Mouse (Mus musculus) midbrain, embryonic 11.5 days (tissue): ENCODE results near the gene Rbm10. TPM values are rescaled to one million over a fixed set of nuclear protein-coding genes. Genes with fewer than 3 reads are reported as not detected.

Source experiments
- ATAC-seq: fragments of 200-750 bp; cut with Nextera tagmentation; 2 replicates; pipeline ENCODE4 v1.8.0; 2017; ENCODE audit warnings: moderate TSS enrichment, moderate library complexity; ENCODE audit not compliant: low FRiP score
- DNase-seq: peaks from one replicate; pipeline ENCODE4 v3.0.0; 2015; ENCODE audit warnings: low spot score; ENCODE audit errors: missing footprints
- H3K27ac ChIP-seq: fragments of 300-500 bp; sonication (generic); 2 replicates; pipeline ENCODE4 v1.5.1; 2014; ENCODE audit warnings: low read depth, low read length
- H3K27me3 ChIP-seq: fragments of 300-500 bp; sonication (generic); 2 replicates; pipeline ENCODE4 v1.6.1; 2014; ENCODE audit warnings: mild to moderate bottlenecking, low read length, moderate library complexity, mixed read lengths; ENCODE audit not compliant: control insufficient read depth, insufficient read depth
- H3K36me3 ChIP-seq: fragments of 300-500 bp; sonication (generic); 2 replicates; pipeline ENCODE4 v1.6.1; 2014; ENCODE audit warnings: mild to moderate bottlenecking, low read length, moderate library complexity, mixed read lengths; ENCODE audit not compliant: control insufficient read depth, insufficient read depth
- H3K4me1 ChIP-seq: fragments of 300-500 bp; sonication (generic); 2 replicates; pipeline ENCODE4 v1.6.1; 2014; ENCODE audit warnings: low read length; ENCODE audit not compliant: control insufficient read depth, insufficient read depth
- H3K4me2 ChIP-seq: fragments of 300-500 bp; sonication (generic); 2 replicates; pipeline ENCODE4 v1.6.1; 2014; ENCODE audit warnings: mild to moderate bottlenecking, moderate library complexity
- H3K4me3 ChIP-seq: fragments of 300-500 bp; sonication (generic); 2 replicates; pipeline ENCODE4 v1.5.1; 2014; ENCODE audit warnings: low read depth, low read length
- H3K9ac ChIP-seq: fragments of 300-500 bp; sonication (generic); 2 replicates; pipeline ENCODE4 v1.6.1; 2014; ENCODE audit warnings: low read length
- H3K9me3 ChIP-seq: fragments of 300-500 bp; sonication (generic); 2 replicates; pipeline ENCODE4 v1.6.1; 2016; ENCODE audit warnings: low read length; ENCODE audit not compliant: control insufficient read depth
- WGBS: fragments of 180-500 bp; shearing (Covaris S2); extraction: QIAGEN DNeasy Blood & Tissue Kit; methylation state at CpG from one replicate; pipeline ENCODE4 v1.1.7; 2014; 5-methylcytosine and 5-hydroxymethylcytosine counted together
- polyA plus RNA-seq: library from polyadenylated mRNA; unstranded; fragments of >200 nt; fragmentation: Nextera tagmentation; extraction: Ambion mirVana; gene quantifications from 2 replicates; pipeline ENCODE4 v1.2.1, GENCODE M21; 2014

Rbm10 gene
- polyA plus RNA-seq, 1 experiment from 2014 or later = 72.4 TPM

GRCm38 (mm10) chrX:20644780-20645179 lies 27.5 kb downstream of the Rbm10 start:
- ATAC-seq (no peak), DNase-seq (no peak)
- 88% methylated on average over 5 of the region's 5 CpGs for WGBS
- Histone ChIP-seq H3K36me3 (peaks cover 11% of the 10 kb centered on the region), H3K4me2 (no peak overlapping the region), H3K4me1 (no peaks in the 10 kb centered on the region), H3K4me3 (no peak overlapping the region), H3K9me3 (no peaks in the 10 kb centered on the region), H3K27me3 (no peaks in the 10 kb centered on the region), H3K9ac (no peak overlapping the region), H3K27ac (no peak overlapping the region)

GRCm38 (mm10) chrX:20657593-20657992 lies 40.3 kb downstream of the Rbm10 start:
- ATAC-seq = no peak
- no peaks in the 10 kb centered on the region for H3K9me3 ChIP-seq

GRCm38 (mm10) chrX:20658026-20658652 lies 40.8 kb downstream of the Rbm10 start, which contains the start of gene Uba1:
Gene Uba1 (plus strand): TSS chrX:20658326.
- Histone ChIP-seq H3K4me1 (peaks cover 3% of the 10 kb centered on the region; the same call in 1 of the 2 replicates), H3K4me2 (peak within 1 kb of the TSS; percentile 65), H3K4me3 (peak within 1 kb of the TSS; percentile 30), H3K36me3 (no peaks in the 10 kb centered on the region), H3K9ac (peak within 1 kb of the TSS; percentile 51; the same call in 1 of the 2 replicates), H3K9me3 (no peaks in the 10 kb centered on the region), H3K27ac (no peak within 1 kb of the TSS), H3K27me3 (no peaks in the 10 kb centered on the region)
- 13% methylated on average over 27 of the region's 27 CpGs for WGBS
- DNase-seq (peak; percentile 96), ATAC-seq (peak; percentile 79)

More at GRCm38 (mm10) chrX:20657593-20657992, 40.3 kb downstream of the Rbm10 start:
- Histone ChIP-seq H3K4me1 (peaks cover 3% of the 10 kb centered on the region; the same call in 1 of the 2 replicates), H3K36me3 (no peaks in the 10 kb centered on the region), H3K4me2 (peak overlapping the region; percentile 65; the same call in 1 of the 2 replicates), H3K4me3 (no peak overlapping the region), H3K9ac (no peak overlapping the region), H3K27me3 (no peaks in the 10 kb centered on the region), H3K27ac (no peak overlapping the region)
- no peak for DNase-seq
- WGBS = 28% methylated on average over 5 of the region's 5 CpGs

GRCm38 (mm10) chrX:20658891-20659406 lies 41.6 kb downstream of the Rbm10 start:
- Histone ChIP-seq H3K4me2 (peak overlapping the region; percentile 65), H3K4me3 (peak overlapping the region; percentile 30), H3K27me3 (no peaks in the 10 kb centered on the region), H3K9me3 (no peaks in the 10 kb centered on the region), H3K4me1 (peaks cover 3% of the 10 kb centered on the region; the same call in 1 of the 2 replicates), H3K36me3 (no peaks in the 10 kb centered on the region), H3K9ac (peak overlapping the region; percentile 51; the same call in 1 of the 2 replicates), H3K27ac (no peak overlapping the region)
- no peak for ATAC-seq
- WGBS = 16% methylated on average over 24 of the region's 24 CpGs
- peak; percentile 89 for DNase-seq

- 33% methylated on average over 5 of the region's 5 CpGs for WGBS
- ATAC-seq (peak; percentile 84), DNase-seq (no peak)
- Histone ChIP-seq H3K4me2 (peak overlapping the region; percentile 22; the same call in 1 of the 2 replicates), H3K4me1 (peaks cover 6% of the 10 kb centered on the region), H3K27ac (peak overlapping the region; percentile 72), H3K36me3 (no peaks in the 10 kb centered on the region), H3K9ac (no peak overlapping the region), H3K9me3 (no peaks in the 10 kb centered on the region), H3K27me3 (no peaks in the 10 kb centered on the region), H3K4me3 (peak overlapping the region; percentile 61; the same call in 1 of the 2 replicates)
Measured at GRCm38 (mm10) chrX:20662317-20662715, 45.0 kb downstream of the Rbm10 start.

- Histone ChIP-seq H3K9ac (peak overlapping the region; percentile 75), H3K4me2 (peak overlapping the region; percentile 60), H3K4me1 (peaks cover 6% of the 10 kb centered on the region), H3K4me3 (peak overlapping the region; percentile 61), H3K9me3 (no peaks in the 10 kb centered on the region), H3K27me3 (no peaks in the 10 kb centered on the region), H3K27ac (peak overlapping the region; percentile 57; the same call in 1 of the 2 replicates), H3K36me3 (no peaks in the 10 kb centered on the region)
- 16% methylated on average over 26 of the region's 28 CpGs for WGBS
- ATAC-seq (peak; percentile 90), DNase-seq (peak; percentile 94)
Measured at GRCm38 (mm10) chrX:20662716-20663443, 45.6 kb downstream of the Rbm10 start.

GRCm38 (mm10) chrX:20663444-20663790 lies 46.1 kb downstream of the Rbm10 start:
- WGBS = 8% methylated on average over 9 of the region's 9 CpGs

GRCm38 (mm10) chrX:20687519-20688067 lies 70.3 kb downstream of the Rbm10 start, which contains the start of gene Cdk16:
Gene Cdk16 (plus strand): TSS chrX:20687954.
- WGBS = 21% methylated on average over 16 of the region's 16 CpGs
- Histone ChIP-seq H3K4me3 (peak within 1 kb of the TSS; percentile 58), H3K4me1 (peaks cover 6% of the 10 kb centered on the region), H3K36me3 (peaks cover under 1% of the 10 kb centered on the region; the same call in 1 of the 2 replicates), H3K9me3 (no peaks in the 10 kb centered on the region), H3K27ac (peak within 1 kb of the TSS; percentile 90), H3K9ac (peak within 1 kb of the TSS; percentile 81), H3K4me2 (peak within 1 kb of the TSS; percentile 58), H3K27me3 (no peaks in the 10 kb centered on the region)
- DNase-seq (peak; percentile 95), ATAC-seq (peak; percentile 91)

More at GRCm38 (mm10) chrX:20663444-20663790, 46.1 kb downstream of the Rbm10 start:
- Histone ChIP-seq H3K9ac (peak overlapping the region; percentile 75), H3K4me2 (peak overlapping the region; percentile 60), H3K36me3 (no peaks in the 10 kb centered on the region), H3K4me1 (peaks cover 6% of the 10 kb centered on the region), H3K9me3 (no peaks in the 10 kb centered on the region), H3K4me3 (peak overlapping the region; percentile 61), H3K27me3 (no peaks in the 10 kb centered on the region), H3K27ac (no peak overlapping the region)
- DNase-seq (no peak), ATAC-seq (no peak)
